ENCODE assay signal across 13 mouse cellular contexts in genomic region chr1:51465285-51465684, GRCm38 (mm10). TPM values are rescaled to one million over a fixed set of nuclear protein-coding genes. Genes with fewer than 3 reads are reported as not detected.
DNase-seq lines count a peak whose midpoint lies in the region; ATAC-seq and TF ChIP-seq lines count a peak whose summit lies in the region.
"Had no signal": no experiment of that assay in that cellular context is flagged by ENCODE, and none has a peak within 500 bp of the region (broad histone marks: within the 10 kb centered on the region; RNA-seq: fewer than 3 reads in every experiment).

No protein-coding gene starts in this region.

- 19% methylated on average over 2 of the region's 2 CpGs for WGBS in heart, embryonic 10.5 days
- 18% methylated on average over 2 of the region's 2 CpGs for WGBS in liver, postnatal 0 days (ENCODE audit: insufficient replicate concordance)
- 23% methylated on average over 2 of the region's 2 CpGs for WGBS in liver, embryonic 12.5 days (ENCODE audit: insufficient replicate concordance)
- WGBS in bone marrow, adult 2 months, result 18% methylated on average over 2 of the region's 2 CpGs

- dilution Hi-C loops in CH12.LX (cut with MboI; ENCODE audit: extremely low pct_ligation_motif_present, extremely low pct_unique_long_range_greater_than_20kb, low sequenced_read_pairs), result no loop called here

- DNase-seq in heart, postnatal 10 days, result peak; percentile 23 to 29
- no peak for DNase-seq in heart, embryonic 10.5 days (ENCODE audit: low spot score)
- no peak for DNase-seq in liver, postnatal 0 days
- no peak for DNase-seq in CH12.LX (ENCODE audit: extremely low read depth)
- no peak for DNase-seq in layer of hippocampus, adult 8-10 months (ENCODE audit: low spot score in 2 of 2)
- no peak for DNase-seq in embryo, embryonic 10.5 days (ENCODE audit: low spot score)
- DNase-seq: adrenal gland, adult 2 months; left cerebral cortex, postnatal 4 days; right cerebral cortex, adult 18-20 months had no signal

- H3K36me3 ChIP-seq in heart, embryonic 10.5 days, result no peaks in the 10 kb centered on the region
- peaks cover 4% of the 10 kb centered on the region; the same call in 1 of the 2 replicates for H3K36me3 ChIP-seq in liver, postnatal 0 days (replicated peaks; ENCODE audit: insufficient read depth, low read length)
- H3K36me3 ChIP-seq in liver, embryonic 12.5 days, result no peaks in the 10 kb centered on the region
- H3K36me3 ChIP-seq in CH12.LX (replicated peaks in 1 of 2; ENCODE audit: control insufficient read depth in 1 of 2, insufficient read depth in 1 of 2, low read length in 1 of 2), result peaks cover 9 to 26% of the 10 kb centered on the region in 2 experiments
- H3K36me3 ChIP-seq: embryonic facial prominence, embryonic 10.5 days; liver, embryonic 15.5 days had no signal

- TF ChIP-seq RAD21 in CH12.LX (IDR thresholded peaks at IDR 0.05; ENCODE audit: low read depth, low read length), result peak; percentile 76

- peak; percentile 54 for TF ChIP-seq CTCF in liver, postnatal 0 days (IDR thresholded peaks at IDR 0.05; ENCODE audit: low read depth)
- TF ChIP-seq CTCF in CH12.LX (conservative IDR thresholded peaks at IDR 0.05 in 1 of 2, IDR thresholded peaks at IDR 0.05 in 1 of 2; ENCODE audit: low read depth in 2 of 2, low read length in 2 of 2), result peak in 1 of 2 experiments; percentile 79; a peak in 2 of 4 replicates
- TF ChIP-seq CTCF in bone marrow, adult 2 months (IDR thresholded peaks at IDR 0.05; ENCODE audit: control insufficient read depth, insufficient read depth, low read length), result peak; percentile 32; the same call in 1 of the 2 replicates

- no peak for ATAC-seq in liver, postnatal 0 days
- no peak for ATAC-seq in liver, embryonic 12.5 days

- TF ChIP-seq EP300 in liver, postnatal 0 days (IDR thresholded peaks at IDR 0.05; ENCODE audit: low read depth), result no peak
- no peak for TF ChIP-seq EP300 in CH12.LX (IDR thresholded peaks at IDR 0.05; ENCODE audit: low read length)

- in situ Hi-C loops in CH12.LX (cut with MboI; ENCODE audit: low pct_ligation_motif_present, low pct_unique_long_range_greater_than_20kb, low sequenced_read_pairs), result no loop called here

- no peaks in the 10 kb centered on the region for H3K9me3 ChIP-seq in heart, embryonic 10.5 days
- H3K9me3 ChIP-seq in liver, postnatal 0 days (ENCODE audit: low read length), result no peaks in the 10 kb centered on the region
- H3K9me3 ChIP-seq in liver, embryonic 12.5 days (replicated peaks), result no peaks in the 10 kb centered on the region
- no peaks in the 10 kb centered on the region for H3K9me3 ChIP-seq in CH12.LX (replicated peaks; ENCODE audit: low read length)
- H3K9me3 ChIP-seq: embryonic facial prominence, embryonic 10.5 days; liver, embryonic 15.5 days had no signal

- no peak overlapping the region for H3K4me3 ChIP-seq in heart, embryonic 10.5 days
- H3K4me3 ChIP-seq in liver, postnatal 0 days (ENCODE audit: low read depth, low read length), result no peak overlapping the region
- H3K4me3 ChIP-seq in liver, embryonic 12.5 days, result no peak overlapping the region
- no peak overlapping the region for H3K4me3 ChIP-seq in CH12.LX (replicated peaks in 1 of 3; ENCODE audit: low read depth in 2 of 3, low read length in 2 of 3, poor library complexity in 1 of 3)
- H3K4me3 ChIP-seq in bone marrow, adult 2 months (replicated peaks; ENCODE audit: control insufficient read depth, low read depth, low read length), result no peak overlapping the region
- H3K4me3 ChIP-seq: embryonic facial prominence, embryonic 10.5 days; liver, embryonic 15.5 days had no signal

- intact Hi-C loops in heart, postnatal 10 days (cut with DNase I), result loop anchor here (5.0 to 10.0 kb wide), 3 partner anchors 87 to 532 kb away; no protein-coding TSS in a partner anchor

- no peaks in the 10 kb centered on the region for H3K4me1 ChIP-seq in heart, embryonic 10.5 days
- H3K4me1 ChIP-seq in liver, postnatal 0 days (ENCODE audit: insufficient read depth), result no peaks in the 10 kb centered on the region
- no peaks in the 10 kb centered on the region for H3K4me1 ChIP-seq in liver, embryonic 12.5 days
- no peaks in the 10 kb centered on the region for H3K4me1 ChIP-seq in CH12.LX (ENCODE audit: control insufficient read depth in 1 of 2, insufficient read depth in 2 of 2)
- no peaks in the 10 kb centered on the region for H3K4me1 ChIP-seq in bone marrow, adult 2 months (ENCODE audit: control insufficient read depth, insufficient read depth, low read length)
- H3K4me1 ChIP-seq: embryonic facial prominence, embryonic 10.5 days; liver, embryonic 15.5 days had no signal

- H3K27me3 ChIP-seq in heart, embryonic 10.5 days (ENCODE audit: insufficient read depth, poor library complexity, severe bottlenecking), result no peaks in the 10 kb centered on the region
- H3K27me3 ChIP-seq in liver, postnatal 0 days (ENCODE audit: insufficient read depth, low read length), result no peaks in the 10 kb centered on the region
- H3K27me3 ChIP-seq in liver, embryonic 12.5 days (replicated peaks), result no peaks in the 10 kb centered on the region
- H3K27me3 ChIP-seq in CH12.LX (replicated peaks), result no peaks in the 10 kb centered on the region
- H3K27me3 ChIP-seq: liver, embryonic 15.5 days had no signal

- H3K79me2 ChIP-seq in CH12.LX (replicated peaks; ENCODE audit: control insufficient read depth, extremely low read depth, insufficient read depth, poor library complexity, severe bottlenecking), result no peaks in the 10 kb centered on the region

- no peak overlapping the region for H3K4me2 ChIP-seq in liver, postnatal 0 days (ENCODE audit: low read depth, low read length)
- H3K4me2 ChIP-seq in liver, embryonic 12.5 days, result no peak overlapping the region
- no peak overlapping the region for H3K4me2 ChIP-seq in CH12.LX (ENCODE audit: insufficient read depth, low read depth, poor library complexity, severe bottlenecking)
- H3K4me2 ChIP-seq: liver, embryonic 15.5 days had no signal

- no peak overlapping the region for H3K9ac ChIP-seq in liver, postnatal 0 days (replicated peaks)
- no peak overlapping the region for H3K9ac ChIP-seq in liver, embryonic 12.5 days
- no peak overlapping the region for H3K9ac ChIP-seq in CH12.LX (ENCODE audit: insufficient read depth, low read depth)
- H3K9ac ChIP-seq: liver, embryonic 15.5 days had no signal

- no peak for TF ChIP-seq POLR2A in CH12.LX (IDR thresholded peaks at IDR 0.05; ENCODE audit: low read depth, low read length)
- no peak for TF ChIP-seq POLR2A in bone marrow, adult 2 months (IDR thresholded peaks at IDR 0.05; ENCODE audit: borderline replicate concordance, control insufficient read depth, low read depth, low read length)

- no peak overlapping the region for H3K27ac ChIP-seq in heart, embryonic 10.5 days
- no peak overlapping the region for H3K27ac ChIP-seq in liver, postnatal 0 days (ENCODE audit: low read depth)
- no peak overlapping the region for H3K27ac ChIP-seq in liver, embryonic 12.5 days
- H3K27ac ChIP-seq in CH12.LX (ENCODE audit: insufficient read depth, low read depth), result no peak overlapping the region
- H3K27ac ChIP-seq in bone marrow, adult 2 months (ENCODE audit: control insufficient read depth, insufficient read depth, low read depth, low read length, poor library complexity), result no peak overlapping the region
- H3K27ac ChIP-seq: embryonic facial prominence, embryonic 10.5 days; liver, embryonic 15.5 days had no signal

TF ChIP-seq in CH12.LX, 34 proteins besides CTCF, POLR2A, EP300 and RAD21:
- TF ChIP-seq RCOR1 (conservative IDR thresholded peaks at IDR 0.05; ENCODE audit: low read depth, low read length) (0 out of 2 replicates have a peak, but pooled peaks have one; percentile 27), SMC3 (IDR thresholded peaks at IDR 0.05; ENCODE audit: low read depth, low read length) (peak; percentile 83), ZNF384 (IDR thresholded peaks at IDR 0.05; ENCODE audit: low read depth, low read length) (peak; percentile 45; the same call in 1 of the 2 replicates), ZC3H11A (IDR thresholded peaks at IDR 0.05; ENCODE audit: low read depth, low read length) (peak; percentile 69), ZMIZ1 (IDR thresholded peaks at IDR 0.05; ENCODE audit: low read depth, low read length) (peak; percentile 43), MYC (IDR thresholded peaks at IDR 0.05; ENCODE audit: low read depth, low read length) (no peak)
TF ChIP-seq in CH12.LX: peak in this region for 5.

RNA-seq across cellular contexts. Expression of gene Nabp1, which starts 12.9 kb away (rescaled TPM):
- total RNA-seq in heart, postnatal 10 days (2021), result 10 to 100 TPM; 33.1 to 36.1 TPM
- polyA plus RNA-seq in heart, embryonic 10.5 days (2016; fragmentation: Nextera tagmentation; extraction: Ambion mirVana), result 18.8 and 21.5 TPM in 2 replicates
- 6.2 and 7.2 TPM in 2 replicates for polyA plus RNA-seq in liver, postnatal 0 days (2015; fragmentation: Nextera tagmentation; extraction: Ambion mirVana)
- 5.3 and 6.8 TPM in 2 replicates for polyA plus RNA-seq in liver, embryonic 12.5 days (2016; fragmentation: Nextera tagmentation; extraction: Ambion mirVana)
- total RNA-seq in CH12.LX (2012; rRNA removed) (32.7 and 37.8 TPM in 2 replicates), CH12.LX (2014; rRNA removed) (51.0 and 52.0 TPM in 2 replicates)
- polyA plus RNA-seq in CH12.LX (2012; ENCODE audit: insufficient read length, low read depth), result 33.7 and 48.7 TPM in 2 replicates
- polyA plus RNA-seq in bone marrow, adult 2 months (2011; ENCODE audit: insufficient read depth, insufficient read length, low replicate concordance, missing spikeins), result 5.9 and 9.8 TPM in 2 replicates
- 10 to 100 TPM; 15.1 to 22.9 (median 20.5) TPM for total RNA-seq in layer of hippocampus, adult 8-10 months (2022)

Comparison
In these comparisons a context has a peak if more than half of its experiments do, and no peak if none do; other contexts are left out.
1. DNase-seq: peak in heart, postnatal 10 days (2 of 2); none in heart, embryonic 10.5 days (single experiment), liver, postnatal 0 days (single experiment), CH12.LX (single experiment), layer of hippocampus, adult 8-10 months (0 of 2) and embryo, embryonic 10.5 days (single experiment).